8 mouse cellular contexts compared by ENCODE assay signal in genomic region chr1:95665951-95666484, GRCm38 (mm10). TPM values are rescaled to one million over a fixed set of nuclear protein-coding genes. Genes with fewer than 3 reads are reported as not detected.
DNase-seq lines count a peak whose midpoint lies in the region; ATAC-seq and TF ChIP-seq lines count a peak whose summit lies in the region.

No protein-coding gene starts in this region.

- H3K9ac ChIP-seq in forebrain, embryonic 15.5 days (replicated peaks): peak overlapping the region; percentile 89
- H3K9ac ChIP-seq in hindbrain, embryonic 14.5 days: peak overlapping the region; percentile 87
- H3K9ac ChIP-seq in liver, embryonic 12.5 days: no peak overlapping the region
- peak overlapping the region; percentile 82 for H3K9ac ChIP-seq in midbrain, postnatal 0 days (replicated peaks; ENCODE audit: low read length, poor library complexity, severe bottlenecking)

- no peaks in the 10 kb centered on the region for H3K36me3 ChIP-seq in forebrain, embryonic 15.5 days
- H3K36me3 ChIP-seq in hindbrain, embryonic 14.5 days (replicated peaks; ENCODE audit: control insufficient read depth, insufficient read depth): no peaks in the 10 kb centered on the region
- no peaks in the 10 kb centered on the region for H3K36me3 ChIP-seq in liver, embryonic 12.5 days
- H3K36me3 ChIP-seq in midbrain, postnatal 0 days (ENCODE audit: insufficient read depth, low read length): no peaks in the 10 kb centered on the region
- no peaks in the 10 kb centered on the region for H3K36me3 ChIP-seq in thymus, adult 2 months (ENCODE audit: control insufficient read depth, insufficient read depth, low read length)

- TF ChIP-seq CTCF in midbrain, postnatal 0 days (IDR thresholded peaks at IDR 0.05): no peak
- no peak for TF ChIP-seq CTCF in thymus, adult 2 months (IDR thresholded peaks at IDR 0.05; ENCODE audit: borderline replicate concordance, control insufficient read depth, extremely low read depth, insufficient read depth, low read length, poor library complexity)

- ATAC-seq in forebrain, embryonic 15.5 days (replicated peaks): no peak
- no peak for ATAC-seq in hindbrain, embryonic 14.5 days (ENCODE audit: low FRiP score)
- no peak for ATAC-seq in liver, embryonic 12.5 days
- no peak for ATAC-seq in midbrain, postnatal 0 days (ENCODE audit: low FRiP score)

- TF ChIP-seq POLR2A in thymus, adult 2 months (IDR thresholded peaks at IDR 0.05; ENCODE audit: control insufficient read depth, extremely low read depth, insufficient read depth, low read length, poor library complexity): no peak

- peak; percentile 80 for DNase-seq in A20 (ENCODE audit: low read depth, low spot score)
- peak; percentile 37 for DNase-seq in MEL-GATA-1-ER (ENCODE audit: extremely low read depth, low read depth)
- peak; percentile 64 for DNase-seq in hindbrain, embryonic 14.5 days (ENCODE audit: low spot score)
- DNase-seq in midbrain, postnatal 0 days (ENCODE audit: low spot score): peak; percentile 38
- peak; percentile 61 for DNase-seq in thymus, adult 2 months
- DNase-seq in urinary bladder, postnatal 10 days (ENCODE audit: low spot score): no peak

- WGBS in forebrain, embryonic 15.5 days: 1% methylated on average over 17 of the region's 17 CpGs
- 1% methylated on average over 17 of the region's 17 CpGs for WGBS in hindbrain, embryonic 14.5 days
- WGBS in liver, embryonic 12.5 days (ENCODE audit: insufficient replicate concordance): 3% methylated on average over 17 of the region's 17 CpGs
- 1% methylated on average over 17 of the region's 17 CpGs for WGBS in midbrain, postnatal 0 days
- WGBS in thymus, adult 2 months: under 1% methylated on average over 17 of the region's 17 CpGs

- H3K9me3 ChIP-seq in forebrain, embryonic 15.5 days: no peaks in the 10 kb centered on the region
- H3K9me3 ChIP-seq in hindbrain, embryonic 14.5 days (ENCODE audit: control insufficient read depth, low read length): no peaks in the 10 kb centered on the region
- H3K9me3 ChIP-seq in liver, embryonic 12.5 days (replicated peaks): no peaks in the 10 kb centered on the region
- H3K9me3 ChIP-seq in midbrain, postnatal 0 days (ENCODE audit: low read length): no peaks in the 10 kb centered on the region

- peak overlapping the region; percentile 92 for H3K4me2 ChIP-seq in forebrain, embryonic 15.5 days (replicated peaks)
- peak overlapping the region; percentile 85 for H3K4me2 ChIP-seq in hindbrain, embryonic 14.5 days (replicated peaks)
- peak overlapping the region; percentile 77 for H3K4me2 ChIP-seq in liver, embryonic 12.5 days
- peak overlapping the region; percentile 51 for H3K4me2 ChIP-seq in midbrain, postnatal 0 days (ENCODE audit: low read depth, low read length, poor library complexity, severe bottlenecking)

- peaks cover 25% of the 10 kb centered on the region for H3K4me1 ChIP-seq in forebrain, embryonic 15.5 days
- peaks cover 19% of the 10 kb centered on the region for H3K4me1 ChIP-seq in hindbrain, embryonic 14.5 days (replicated peaks; ENCODE audit: control insufficient read depth, insufficient read depth, low read length)
- H3K4me1 ChIP-seq in liver, embryonic 12.5 days: peaks cover 24% of the 10 kb centered on the region
- H3K4me1 ChIP-seq in midbrain, postnatal 0 days (ENCODE audit: insufficient read depth, low read length): no peaks in the 10 kb centered on the region
- peaks cover 12% of the 10 kb centered on the region for H3K4me1 ChIP-seq in thymus, adult 2 months (replicated peaks; ENCODE audit: control insufficient read depth, insufficient read depth, low read length)

- H3K27ac ChIP-seq in forebrain, embryonic 15.5 days (replicated peaks): peak overlapping the region; percentile 93
- H3K27ac ChIP-seq in hindbrain, embryonic 14.5 days: peak overlapping the region; percentile 87
- no peak overlapping the region for H3K27ac ChIP-seq in liver, embryonic 12.5 days
- H3K27ac ChIP-seq in midbrain, postnatal 0 days (ENCODE audit: low read depth, low read length): peak overlapping the region; percentile 92
- H3K27ac ChIP-seq in thymus, adult 2 months (ENCODE audit: control insufficient read depth, insufficient read depth, low read length): peak overlapping the region; percentile 92

- peak overlapping the region; percentile 90 for H3K4me3 ChIP-seq in forebrain, embryonic 15.5 days
- peak overlapping the region; percentile 61 for H3K4me3 ChIP-seq in hindbrain, embryonic 14.5 days (replicated peaks; ENCODE audit: low read length)
- peak overlapping the region; percentile 58 for H3K4me3 ChIP-seq in liver, embryonic 12.5 days
- H3K4me3 ChIP-seq in midbrain, postnatal 0 days (ENCODE audit: low read depth, low read length): peak overlapping the region; percentile 48
- H3K4me3 ChIP-seq in thymus, adult 2 months (ENCODE audit: control insufficient read depth, insufficient read depth, low read length): peak overlapping the region; percentile 70

- no peaks in the 10 kb centered on the region for H3K27me3 ChIP-seq in forebrain, embryonic 15.5 days
- H3K27me3 ChIP-seq in hindbrain, embryonic 14.5 days (ENCODE audit: control insufficient read depth, insufficient read depth, low read length): no peaks in the 10 kb centered on the region
- H3K27me3 ChIP-seq in liver, embryonic 12.5 days (replicated peaks): peaks cover 27% of the 10 kb centered on the region
- no peaks in the 10 kb centered on the region for H3K27me3 ChIP-seq in midbrain, postnatal 0 days (ENCODE audit: insufficient read depth, low read length)
- H3K27me3 ChIP-seq in thymus, adult 2 months (ENCODE audit: control insufficient read depth, insufficient read depth, low read length): no peaks in the 10 kb centered on the region

RNA-seq across cellular contexts. Expression of gene St8sia4, which starts 1.4 kb away (rescaled TPM):
- 32.0 and 34.1 TPM in 2 replicates for polyA plus RNA-seq in forebrain, embryonic 15.5 days (2015; fragmentation: Nextera tagmentation; extraction: Ambion mirVana)
- polyA plus RNA-seq in hindbrain, embryonic 14.5 days (2014; fragmentation: Nextera tagmentation; extraction: Ambion mirVana): 50.2 and 56.0 TPM in 2 replicates
- polyA plus RNA-seq in liver, embryonic 12.5 days (2016; fragmentation: Nextera tagmentation; extraction: Ambion mirVana): 2.1 and 2.4 TPM in 2 replicates
- total RNA-seq in midbrain, postnatal 0 days (2014; rRNA removed): 60.5 and 69.1 TPM in 2 replicates
- 19.9 and 20.1 TPM in 2 replicates for polyA plus RNA-seq in midbrain, postnatal 0 days (2015; fragmentation: Nextera tagmentation; extraction: Ambion mirVana)
- polyA plus RNA-seq in thymus, adult 2 months (2012; rRNA removed): 3.9 and 4.1 TPM in 2 replicates
